Mouse (Mus musculus): ENCODE measurements around the gene Rhob. TPM values are rescaled to one million over a fixed set of nuclear protein-coding genes. Genes with fewer than 3 reads are reported as not detected.
A peak's percentile ranks its signal among the peaks of the same experiment; 100 is the strongest.

Rhob gene
- polyA plus RNA-seq, 2 experiments: 6.3 to 14.1 TPM

GRCm38 (mm10) chr12:8500597-8501570 is 1.1 kb upstream of the Rhob start:
- DNase-seq (ENCODE audit: low read depth in 3 of 3, low spot score in 3 of 3) (no peak), ATAC-seq (ENCODE audit: insufficient read depth) (no peak)
- no peaks in the 10 kb centered on the region for H3K9me3 ChIP-seq (ENCODE audit: control insufficient read depth, low read length)
- peaks cover 3 to 10% of the 10 kb centered on the region in 2 experiments; a peak in 2 of 4 replicates for H3K4me1 ChIP-seq (replicated peaks; ENCODE audit: control insufficient read depth in 2 of 2, insufficient read depth in 2 of 2, low read length in 1 of 2)
- peak overlapping the region; percentile 61 to 72 for H3K4me3 ChIP-seq (ENCODE audit: insufficient read depth in 1 of 2, low read depth in 2 of 2, low read length in 2 of 2)
- TF ChIP-seq EP300 (IDR thresholded peaks at IDR 0.05; ENCODE audit: low read depth) (no peak), CTCF (IDR thresholded peaks at IDR 0.05; ENCODE audit: low read depth) (no peak)
- H3K36me3 ChIP-seq (replicated peaks; ENCODE audit: control insufficient read depth, insufficient read depth, low read depth): no peaks in the 10 kb centered on the region
- peak overlapping the region; percentile 54 for H3K9ac ChIP-seq (replicated peaks)
- H3K4me2 ChIP-seq (ENCODE audit: low read depth): peak overlapping the region; percentile 68
- 40% methylated on average over 17 of the region's 17 CpGs for WGBS (ENCODE audit: insufficient replicate concordance)
- peaks cover 12% of the 10 kb centered on the region for H3K27me3 ChIP-seq (ENCODE audit: control insufficient read depth, insufficient read depth, low read length)
- H3K27ac ChIP-seq: no peak overlapping the region

- WGBS (ENCODE audit: insufficient replicate concordance): under 1% methylated on average over 96 of the region's 99 CpGs
- ATAC-seq (ENCODE audit: insufficient read depth) (peak; percentile 14; the same call in 1 of the 2 replicates), DNase-seq (ENCODE audit: low read depth in 3 of 3, low spot score in 3 of 3) (no peak)
- TF ChIP-seq CTCF (IDR thresholded peaks at IDR 0.05; ENCODE audit: low read depth): no peak
- TF ChIP-seq EP300 (IDR thresholded peaks at IDR 0.05; ENCODE audit: low read depth): no peak
- Histone ChIP-seq H3K27me3 (ENCODE audit: control insufficient read depth, insufficient read depth, low read length) (peaks cover 12% of the 10 kb centered on the region), H3K36me3 (replicated peaks; ENCODE audit: control insufficient read depth, insufficient read depth, low read depth) (no peaks in the 10 kb centered on the region), H3K9me3 (ENCODE audit: control insufficient read depth, low read length) (no peaks in the 10 kb centered on the region), H3K27ac (peak overlapping the region; percentile 56), H3K9ac (replicated peaks) (peak overlapping the region; percentile 72), H3K4me1 (replicated peaks; ENCODE audit: control insufficient read depth in 2 of 2, insufficient read depth in 2 of 2, low read length in 1 of 2) (peaks cover 3 to 9% of the 10 kb centered on the region in 2 experiments; a peak in 2 of 4 replicates), H3K4me3 (ENCODE audit: insufficient read depth in 1 of 2, low read depth in 2 of 2, low read length in 2 of 2) (peak overlapping the region; percentile 69 to 72), H3K4me2 (ENCODE audit: low read depth) (peak overlapping the region; percentile 68)
Observed at GRCm38 (mm10) chr12:8499001-8499870, 573 bp downstream of the Rhob start.

- no peaks in the 10 kb centered on the region for H3K36me3 ChIP-seq (replicated peaks; ENCODE audit: control insufficient read depth, insufficient read depth, low read depth)
- TF ChIP-seq EP300 (IDR thresholded peaks at IDR 0.05; ENCODE audit: low read depth) (no peak), CTCF (IDR thresholded peaks at IDR 0.05; ENCODE audit: low read depth) (no peak)
- H3K27me3 ChIP-seq (ENCODE audit: control insufficient read depth, insufficient read depth, low read length): peaks cover 12% of the 10 kb centered on the region
- DNase-seq (ENCODE audit: low read depth in 3 of 3, low spot score in 3 of 3) (no peak), ATAC-seq (ENCODE audit: insufficient read depth) (no peak)
- peaks cover 3 to 9% of the 10 kb centered on the region in 2 experiments; a peak in 2 of 4 replicates for H3K4me1 ChIP-seq (replicated peaks; ENCODE audit: control insufficient read depth in 2 of 2, insufficient read depth in 2 of 2, low read length in 1 of 2)
- no peak overlapping the region for H3K27ac ChIP-seq
- H3K9me3 ChIP-seq (ENCODE audit: control insufficient read depth, low read length): no peaks in the 10 kb centered on the region
- H3K9ac ChIP-seq (replicated peaks): peak overlapping the region; percentile 53
- WGBS (ENCODE audit: insufficient replicate concordance): 7% methylated on average over 12 of the region's 13 CpGs
- H3K4me3 ChIP-seq (ENCODE audit: insufficient read depth in 1 of 2, low read depth in 2 of 2, low read length in 2 of 2): peak overlapping the region; percentile 69 to 72
- H3K4me2 ChIP-seq (ENCODE audit: low read depth): peak overlapping the region; percentile 68
Observed at GRCm38 (mm10) chr12:8498591-8499000, 1.2 kb downstream of the Rhob start.

GRCm38 (mm10) chr12:8498148-8498571 is 1.6 kb downstream of the Rhob start:
- H3K27ac ChIP-seq: no peak overlapping the region
- 38% methylated on average over 8 of the region's 8 CpGs for WGBS (ENCODE audit: insufficient replicate concordance)
- ATAC-seq (ENCODE audit: insufficient read depth): no peak

More at GRCm38 (mm10) chr12:8498148-8498571, 1.6 kb downstream of the Rhob start:
- Histone ChIP-seq H3K9me3 (ENCODE audit: control insufficient read depth, low read length) (no peaks in the 10 kb centered on the region), H3K27me3 (ENCODE audit: control insufficient read depth, insufficient read depth, low read length) (peaks cover 12% of the 10 kb centered on the region), H3K4me3 (ENCODE audit: insufficient read depth in 1 of 2, low read depth in 2 of 2, low read length in 2 of 2) (peak overlapping the region; percentile 69 to 72), H3K9ac (replicated peaks) (no peak overlapping the region; the same call in 1 of the 2 replicates), H3K4me1 (replicated peaks; ENCODE audit: control insufficient read depth in 2 of 2, insufficient read depth in 2 of 2, low read length in 1 of 2) (peaks cover 3 to 9% of the 10 kb centered on the region in 2 experiments; a peak in 2 of 4 replicates), H3K36me3 (replicated peaks; ENCODE audit: control insufficient read depth, insufficient read depth, low read depth) (no peaks in the 10 kb centered on the region), H3K4me2 (ENCODE audit: low read depth) (peak overlapping the region; percentile 68)
- no peak for DNase-seq (ENCODE audit: low read depth in 3 of 3, low spot score in 3 of 3)
- TF ChIP-seq EP300 (IDR thresholded peaks at IDR 0.05; ENCODE audit: low read depth) (no peak), CTCF (IDR thresholded peaks at IDR 0.05; ENCODE audit: low read depth) (no peak)
